Mouse (Mus musculus) testis, postnatal 14 days (tissue): Measurements from ENCODE around the gene Flywch1.

Experiments
- DNase-seq: peaks from one replicate; pipeline ENCODE4 v3.0.0; 2021; ENCODE audit warnings: low spot score

The Flywch1 gene

GRCm38 (mm10) chr17:23771284-23772218 is at the start of gene Flywch1:
Gene Flywch1 (minus strand): TSS chr17:23771602.
- DNase-seq: peak; percentile 99

- no peak for DNase-seq
Measured at GRCm38 (mm10) chr17:23820731-23821130, 49.3 kb upstream of the Flywch1 start.

DNA sequence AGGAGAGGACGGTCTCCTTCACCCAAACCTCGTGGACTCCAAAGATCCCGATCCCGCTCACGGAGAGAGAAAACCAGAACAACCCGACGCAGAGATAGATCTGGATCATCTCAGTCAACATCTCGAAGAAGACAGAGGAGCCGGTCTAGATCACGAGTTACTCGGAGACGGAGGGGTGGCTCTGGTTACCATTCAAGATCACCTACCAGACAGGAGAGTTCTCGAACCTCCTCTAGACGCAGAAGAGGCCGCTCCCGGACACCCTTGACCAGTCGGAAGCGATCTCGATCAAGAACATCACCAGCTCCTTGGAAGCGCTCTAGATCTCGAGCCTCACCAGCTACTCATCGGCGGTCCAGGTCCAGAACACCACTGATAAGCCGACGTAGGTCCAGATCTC is 47.8 kb upstream of the Flywch1 start:
- DNase-seq: peak; percentile 16

- DNase-seq: no peak
Measured at GRCm38 (mm10) chr17:23818579-23818978, 47.2 kb upstream of the Flywch1 start.

- no peak for DNase-seq
Measured at GRCm38 (mm10) chr17:23815641-23816040, 44.2 kb upstream of the Flywch1 start.

- no peak for DNase-seq
Measured at GRCm38 (mm10) chr17:23807918-23808317, 36.5 kb upstream of the Flywch1 start.

DNA sequence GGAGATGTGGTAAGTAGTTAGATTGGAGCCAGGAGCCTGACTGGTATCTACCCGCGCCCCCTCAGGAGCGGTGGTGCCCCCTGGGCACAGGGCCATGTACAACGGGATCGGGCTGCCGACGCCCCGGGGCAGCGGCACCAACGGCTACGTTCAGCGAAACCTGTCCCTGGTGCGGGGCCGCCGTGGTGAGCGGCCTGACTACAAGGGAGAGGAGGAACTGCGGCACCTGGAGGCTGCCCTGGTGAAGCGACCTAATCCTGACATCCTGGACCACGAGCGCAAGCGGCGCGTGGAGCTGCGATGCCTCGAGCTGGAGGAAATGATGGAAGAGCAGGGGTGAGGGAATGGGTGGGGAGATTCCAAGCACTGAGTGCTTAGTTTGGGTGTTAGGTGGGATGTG is 35.5 kb upstream of the Flywch1 start:
- DNase-seq: peak; percentile 21

DNA sequence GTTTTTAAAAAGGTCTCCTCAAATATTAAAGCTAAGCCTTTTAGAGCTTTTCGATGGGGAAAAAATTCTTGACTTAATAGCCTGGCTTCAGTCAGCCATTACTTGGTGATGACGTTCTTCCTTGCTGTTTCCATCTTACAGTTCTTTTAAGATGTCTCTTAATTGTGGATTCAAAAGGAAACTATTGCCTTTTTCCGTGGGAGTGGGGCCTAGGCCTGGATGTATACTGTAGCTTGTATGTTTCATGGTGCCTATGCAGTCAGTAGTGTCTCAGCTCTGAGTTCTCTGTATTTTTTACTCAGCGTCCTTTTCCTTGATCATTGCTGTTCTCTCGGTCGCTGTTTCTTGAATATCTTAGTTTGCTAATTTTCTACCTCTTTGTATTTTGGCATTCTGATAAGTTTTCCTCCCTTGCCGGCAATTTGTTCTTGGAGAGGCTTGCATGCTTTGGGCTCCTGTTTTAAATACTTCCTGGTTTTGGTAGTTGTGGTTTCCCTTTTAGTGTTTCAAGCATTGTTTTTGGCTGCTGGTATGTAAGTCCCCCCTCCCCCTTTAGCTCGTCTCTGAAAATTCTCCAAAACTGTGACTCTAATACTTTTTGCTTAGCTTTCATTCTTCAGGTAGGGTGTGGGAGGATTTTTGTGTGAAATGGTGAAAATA is 33.2 kb upstream of the Flywch1 start:
- DNase-seq: no peak

DNA sequence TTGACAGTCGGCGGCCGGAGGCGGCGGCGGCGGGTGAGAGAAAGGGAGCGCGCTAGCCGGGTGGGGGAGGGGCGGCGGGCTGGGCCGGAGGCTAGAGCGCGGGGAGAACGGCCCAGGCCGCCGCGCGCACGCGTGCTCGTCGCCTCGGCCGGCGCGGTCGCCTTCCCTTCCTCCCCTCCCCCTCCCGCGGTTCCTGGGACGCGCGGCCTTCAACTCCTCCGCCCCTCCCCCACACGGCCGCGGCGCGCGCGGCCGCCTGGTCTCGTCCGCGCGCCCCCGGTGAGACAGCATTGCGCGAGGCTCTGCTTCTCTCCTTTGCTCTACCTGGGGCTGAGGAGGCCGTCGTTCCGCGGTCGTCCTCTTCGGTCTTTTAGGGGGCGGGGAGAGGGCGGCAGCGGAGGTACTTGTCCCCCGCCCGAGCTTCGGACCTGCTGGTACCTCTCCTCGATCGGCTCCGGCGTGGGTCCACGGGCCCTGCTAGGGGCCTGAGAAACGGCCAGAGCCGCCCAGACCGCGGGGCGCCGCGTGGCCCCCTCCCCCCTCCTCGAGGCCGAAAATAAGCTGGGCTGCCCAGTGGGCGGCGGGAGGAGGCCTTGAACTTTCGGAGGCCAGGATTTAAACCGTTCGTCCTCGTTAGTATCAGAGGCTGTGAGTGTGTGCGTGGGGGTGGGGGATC is 32.1 kb upstream of the Flywch1 start:
- peak; percentile 89 for DNase-seq

GRCm38 (mm10) chr17:23802746-23803365 is 31.5 kb upstream of the Flywch1 start:
- peak; percentile 99 for DNase-seq

DNA sequence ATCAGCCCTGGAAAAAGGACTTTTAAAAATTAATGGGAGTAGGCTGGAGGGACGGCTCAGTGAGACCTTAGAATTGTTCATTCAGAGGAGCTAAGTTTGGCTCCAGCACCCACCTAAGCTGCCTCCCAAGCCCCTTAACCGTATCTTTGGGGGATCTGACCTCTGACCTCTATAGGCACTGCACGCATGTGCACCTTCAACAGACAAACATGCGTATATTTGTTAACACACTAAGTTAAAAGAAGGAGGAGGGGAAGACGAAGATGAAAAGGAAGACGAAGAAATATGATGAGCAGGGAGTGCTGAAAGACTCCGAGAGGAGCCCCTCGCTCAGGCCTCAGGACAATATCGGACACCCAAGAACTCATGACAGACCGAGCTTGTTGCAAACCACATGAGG is 30.2 kb upstream of the Flywch1 start:
- DNase-seq: no peak

DNA sequence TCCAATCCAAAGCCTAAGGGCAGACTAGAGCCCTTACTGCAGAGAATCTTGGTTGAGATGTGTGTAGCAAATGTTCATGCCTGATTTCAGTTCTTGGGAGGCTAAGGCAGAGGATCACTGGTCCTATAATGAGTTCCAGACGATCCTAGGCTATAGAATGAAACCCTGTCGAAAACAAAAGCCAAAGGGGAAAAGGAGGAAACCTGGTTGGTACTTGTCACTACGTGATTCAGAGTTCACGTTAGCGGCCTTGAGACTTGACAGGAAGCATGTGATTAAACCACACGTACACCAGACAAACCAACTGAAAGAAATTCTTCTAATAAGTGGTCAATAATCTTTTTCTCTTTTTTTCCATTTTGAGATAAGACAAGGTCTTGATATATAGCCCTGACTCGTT is 25.9 kb upstream of the Flywch1 start:
- no peak for DNase-seq

DNA sequence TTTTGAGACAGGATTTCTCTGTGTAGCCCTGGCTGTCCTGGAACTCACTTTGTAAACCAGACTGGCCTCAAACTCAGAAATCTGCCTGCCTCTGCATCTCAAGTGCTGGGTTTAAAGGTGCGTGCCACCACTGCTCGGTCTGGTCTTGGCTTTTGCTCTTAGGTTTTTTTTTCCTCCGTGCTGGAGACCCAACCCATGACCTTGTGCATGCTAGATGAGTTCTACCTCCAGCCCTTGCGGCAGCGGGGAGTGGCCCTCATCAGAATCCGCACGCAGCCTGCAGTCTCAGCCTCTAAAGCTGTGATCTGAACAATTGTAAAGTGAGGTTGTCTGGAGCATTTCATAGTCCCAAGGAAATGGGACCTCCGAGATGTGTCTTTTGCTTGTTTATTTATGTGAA is 23.9 kb upstream of the Flywch1 start:
- DNase-seq: no peak

GRCm38 (mm10) chr17:23791079-23791357 is 19.6 kb upstream of the Flywch1 start:
- no peak for DNase-seq

GRCm38 (mm10) chr17:23790269-23791078 is 19.1 kb upstream of the Flywch1 start, which contains the start of gene Srrm2:
Gene Srrm2 (plus strand): TSS chr17:23790532.
- DNase-seq: peak; percentile 54

DNA sequence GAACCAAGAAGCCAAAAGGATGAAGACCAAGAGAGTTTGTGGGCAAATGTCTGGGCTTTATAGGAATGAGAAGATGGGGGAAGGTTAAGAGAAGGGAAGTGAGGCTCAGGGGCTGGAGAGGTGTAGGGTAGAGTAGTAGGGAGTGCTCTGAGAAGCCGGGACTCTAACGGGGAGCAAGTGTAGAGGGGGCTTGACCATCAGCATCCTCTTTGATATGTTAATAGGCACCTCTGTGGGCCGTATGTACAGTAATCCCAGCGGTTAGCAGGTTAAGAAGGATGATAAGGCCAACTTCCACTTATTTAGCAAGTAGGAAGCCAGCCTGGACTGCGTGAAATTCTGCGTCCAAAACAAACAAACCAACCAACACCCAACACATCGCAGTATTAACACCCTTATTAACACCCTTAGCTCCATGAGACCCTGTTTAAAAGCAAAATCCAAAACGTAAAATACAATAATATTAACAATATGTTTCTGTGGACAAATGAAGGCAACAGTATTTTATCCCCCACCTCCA is 18.4 kb upstream of the Flywch1 start:
- DNase-seq: no peak

DNA sequence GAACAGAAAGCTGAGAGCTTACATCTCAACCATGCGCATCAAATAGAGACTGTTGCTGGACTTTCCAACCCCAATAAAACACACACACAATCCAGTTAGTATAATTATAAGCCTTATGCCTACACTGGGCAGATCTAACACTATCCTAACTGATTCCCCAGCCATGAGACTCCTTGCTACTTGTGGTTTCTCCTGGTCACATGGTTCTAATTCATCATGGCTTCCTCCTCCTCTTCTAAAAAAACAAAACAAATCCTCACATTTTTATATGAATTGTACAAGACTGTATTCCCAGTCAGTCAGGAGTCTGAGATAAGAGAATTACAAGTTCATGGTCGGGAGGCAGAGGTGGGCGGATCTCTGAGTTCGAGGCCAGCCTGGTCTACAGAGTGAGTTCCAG is 17.6 kb upstream of the Flywch1 start:
- no peak for DNase-seq

- no peak for DNase-seq
Measured at GRCm38 (mm10) chr17:23786510-23786931, 15.1 kb upstream of the Flywch1 start.

DNA sequence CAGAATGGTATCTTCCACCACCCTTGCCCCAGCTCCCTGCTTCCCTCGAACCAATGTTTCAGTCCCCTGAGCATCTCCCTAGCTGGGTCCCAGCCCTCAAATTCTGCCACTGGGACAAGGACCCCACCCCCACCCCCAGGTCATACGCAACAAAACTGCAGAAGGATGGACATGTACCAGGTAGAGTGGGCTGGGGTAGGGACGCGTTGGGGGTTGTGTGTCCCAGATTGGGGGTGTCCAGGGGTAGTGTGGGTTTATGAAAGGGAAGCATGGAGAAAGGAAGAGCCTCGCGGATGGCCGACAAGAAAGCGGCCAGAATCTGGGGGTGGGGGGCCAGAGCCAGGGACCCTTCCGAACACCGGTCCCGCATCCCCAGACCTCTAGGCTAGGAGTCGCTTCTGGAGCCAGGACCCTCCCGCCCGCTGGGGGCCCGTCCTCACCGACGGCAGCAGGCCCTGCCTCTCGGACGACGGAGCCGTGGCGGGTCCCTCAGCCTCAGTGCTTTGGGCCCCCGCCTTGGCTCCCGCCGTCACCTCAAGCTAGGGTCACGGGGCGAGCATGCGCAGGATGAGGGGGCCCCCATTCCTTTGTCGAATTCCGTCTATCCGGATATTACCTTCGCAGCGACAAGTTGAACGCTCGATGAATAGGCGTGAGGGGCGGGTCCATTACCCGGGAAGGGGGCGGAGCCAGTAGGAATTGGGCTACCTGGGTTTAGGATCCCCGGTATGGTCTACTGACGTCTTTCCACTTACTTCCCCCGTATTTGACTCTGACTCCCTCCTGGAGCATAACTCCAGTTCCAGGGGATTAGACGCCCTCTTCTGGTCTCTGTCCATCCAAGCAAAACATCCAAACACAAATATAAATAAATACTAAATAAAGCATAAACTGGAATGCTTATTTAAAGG is 14.4 kb upstream of the Flywch1 start, which contains the start of gene Flywch2:
TSS of gene Flywch2 (minus strand) at position 521 of the 911 bp plus-strand sequence.
- peak; percentile 81 for DNase-seq

GRCm38 (mm10) chr17:23783352-23783751 is 11.9 kb upstream of the Flywch1 start:
- DNase-seq: no peak
